Mouse (Mus musculus) adrenal gland, adult 10 weeks (tissue): ENCODE data around the gene Tcf20. TPM values are rescaled to one million over a fixed set of nuclear protein-coding genes. Genes with fewer than 3 reads are reported as not detected.

Experiments
- polyA plus RNA-seq: library from polyadenylated mRNA; stranded (reverse); fragments of 350-450 nt; fragmentation: Illumina TruSeq; extraction: RNeasy Lipid Tissue Mini Kit (QIAGEN cat#74804); gene quantifications from one replicate; pipeline ENCODE4 v1.2.3, GENCODE M21; 2014; ENCODE audit warnings: low read depth, low replicate concordance

The Tcf20 gene
- polyA plus RNA-seq: 24.0 TPM

GRCm38 (mm10) chr15:82987732-82988112 is at the start of gene Tcf20:
TSS of gene Tcf20 (minus strand) at chr15:82987872.

GRCm38 (mm10) chr15:83032981-83033541 is 45.4 kb upstream of the Tcf20 start, which contains the start of gene Nfam1:
TSS of gene Nfam1 (minus strand) at chr15:83033306.

GRCm38 (mm10) chr15:82794277-82794676 is 193.4 kb downstream of the Tcf20 start, which contains the start of gene Cyp2d26:
TSS of gene Cyp2d26 (minus strand) at chr15:82794294.

GRCm38 (mm10) chr15:82763631-82764420 is 223.8 kb downstream of the Tcf20 start, which contains the start of gene Cyp2d40:
TSS of gene Cyp2d40 (minus strand) at chr15:82764183.

Other genes starting within 250 kb of the Tcf20 start
- not detected for gene Cyp2d40, start 223.7 kb downstream of the Tcf20 start, polyA plus RNA-seq
- not detected for gene Cyp2d26, start 193.6 kb downstream of the Tcf20 start, polyA plus RNA-seq
- gene Nfam1, start 45.4 kb upstream of the Tcf20 start, polyA plus RNA-seq: 0.41 TPM
- gene Serhl, start 101.6 kb upstream of the Tcf20 start, polyA plus RNA-seq: 5.2 TPM
- gene Rrp7a, start 134.9 kb upstream of the Tcf20 start, polyA plus RNA-seq: 0.93 TPM
- 16.3 TPM for gene Poldip3, start 161.5 kb upstream of the Tcf20 start, polyA plus RNA-seq
- gene Cyb5r3, start 184.7 kb upstream of the Tcf20 start, polyA plus RNA-seq: 172 TPM